Mouse (Mus musculus) midbrain, embryonic 10.5 days (tissue): ENCODE data around the gene Neurl4. TPM values are rescaled to one million over a fixed set of nuclear protein-coding genes. Genes with fewer than 3 reads are reported as not detected.

Experiments
- DNase-seq: peaks from one replicate; pipeline ENCODE4 v3.0.0-alpha.2; 2017; ENCODE audit warnings: low spot score
- H3K27ac ChIP-seq: fragments of 300-500 bp; sonication (generic); replicated peaks from 2 replicates; pipeline ENCODE4 v1.5.1; 2016; ENCODE audit warnings: mild to moderate bottlenecking
- H3K27me3 ChIP-seq: fragments of 300-500 bp; sonication (generic); 2 replicates; pipeline ENCODE4 v1.6.1; 2016; ENCODE audit warnings: low read depth, mild to moderate bottlenecking; ENCODE audit not compliant: poor library complexity, severe bottlenecking
- H3K36me3 ChIP-seq: fragments of 300-500 bp; sonication (generic); 2 replicates; pipeline ENCODE4 v1.6.1; 2016; ENCODE audit warnings: mild to moderate bottlenecking, moderate library complexity
- H3K4me1 ChIP-seq: fragments of 300-500 bp; sonication (generic); 2 replicates; pipeline ENCODE4 v1.6.1; 2016
- H3K4me3 ChIP-seq: fragments of 300-500 bp; sonication (generic); 2 replicates; pipeline ENCODE4 v1.5.1; 2016; ENCODE audit warnings: mild to moderate bottlenecking, moderate library complexity
- H3K9me3 ChIP-seq: fragments of 300-500 bp; sonication (generic); replicated peaks from 2 replicates; pipeline ENCODE4 v1.6.1; 2016; ENCODE audit warnings: mild to moderate bottlenecking
- WGBS: fragments of 180-500 bp; shearing (Covaris S2); methylation state at CpG from one replicate; pipeline ENCODE4 v1.1.7; 2016; 5-methylcytosine and 5-hydroxymethylcytosine counted together
- microRNA-seq: library from miRNA; unstranded; fragments of <30 nt; microRNA quantifications from one replicate; pipeline ENCODE4, GENCODE M21; 2017
- polyA plus RNA-seq: library from polyadenylated mRNA; unstranded; fragments of >200 nt; fragmentation: Nextera tagmentation; extraction: Ambion mirVana; gene quantifications from 2 replicates; pipeline ENCODE4 v1.2.1, GENCODE M21; 2016

Neurl4 gene
- polyA plus RNA-seq, 1 experiment from 2014 or later: 14.3 TPM

GRCm38 (mm10) chr11:69956218-69956617 lies 55.3 kb downstream of the Neurl4 start:
- WGBS: 73% methylated on average over 1 of the region's 1 CpGs
- Histone ChIP-seq H3K27ac (no peak overlapping the region), H3K4me3 (no peak overlapping the region), H3K4me1 (no peaks in the 10 kb centered on the region), H3K9me3 (no peaks in the 10 kb centered on the region), H3K36me3 (no peaks in the 10 kb centered on the region), H3K27me3 (no peaks in the 10 kb centered on the region; the same call in none of the 2 replicates)
- no peak for DNase-seq

GRCm38 (mm10) chr11:69960616-69961015 lies 59.7 kb downstream of the Neurl4 start:
- Histone ChIP-seq H3K4me1 (peaks cover 7% of the 10 kb centered on the region), H3K27me3 (peaks cover 43% of the 10 kb centered on the region), H3K9me3 (no peaks in the 10 kb centered on the region), H3K36me3 (no peaks in the 10 kb centered on the region), H3K27ac (no peak overlapping the region), H3K4me3 (no peak overlapping the region)
- no peak for DNase-seq
- 23% methylated on average over 5 of the region's 5 CpGs for WGBS

GRCm38 (mm10) chr11:69961841-69962240 lies 61.0 kb downstream of the Neurl4 start:
- no peak for DNase-seq

More at GRCm38 (mm10) chr11:69961841-69962240, 61.0 kb downstream of the Neurl4 start:
- Histone ChIP-seq H3K36me3 (no peaks in the 10 kb centered on the region), H3K27me3 (peaks cover 55% of the 10 kb centered on the region), H3K27ac (no peak overlapping the region), H3K4me3 (no peak overlapping the region), H3K4me1 (peaks cover 18% of the 10 kb centered on the region), H3K9me3 (no peaks in the 10 kb centered on the region)
- 54% methylated on average over 5 of the region's 5 CpGs for WGBS

Small RNA genes within 50 kb of the gene (microRNA-seq; reads per million reads assigned to microRNA genes)
- not detected for gene Mir6924

Other genes with a start within 250 kb of the Neurl4 start
- 0.16 TPM in 1 of 2 replicates, not detected in the other for gene Sox15, start 245.8 kb upstream of the Neurl4 start, polyA plus RNA-seq
- gene Mpdu1, start 238.4 kb upstream of the Neurl4 start, polyA plus RNA-seq: 85.1 and 86.2 TPM in 2 replicates
- 7.0 and 7.4 TPM in 2 replicates for gene Cd68, start 234.9 kb upstream of the Neurl4 start, polyA plus RNA-seq
- gene Eif4a1, start 228.6 kb upstream of the Neurl4 start, polyA plus RNA-seq: 710 and 716 TPM in 2 replicates
- 112 and 114 TPM in 2 replicates for gene Senp3, start 219.0 kb upstream of the Neurl4 start, polyA plus RNA-seq
- 0.11 and 0.30 TPM in 2 replicates for gene Tnfsf13, start 215.3 kb upstream of the Neurl4 start, polyA plus RNA-seq
- 1.2 and 1.4 TPM in 2 replicates for gene Tnfsf12, start 205.2 kb upstream of the Neurl4 start, polyA plus RNA-seq
- gene Tnfsfm13, start 205.0 kb upstream of the Neurl4 start, polyA plus RNA-seq: 1.0 and 1.3 TPM in 2 replicates
- 25.6 and 32.2 TPM in 2 replicates for gene Polr2a, start 142.4 kb upstream of the Neurl4 start, polyA plus RNA-seq
- gene Slc35g3, start 139.1 kb upstream of the Neurl4 start, polyA plus RNA-seq: 0.09 TPM in 1 of 2 replicates, not detected in the other
- 0.64 and 0.91 TPM in 2 replicates for gene Zbtb4, start 135.2 kb upstream of the Neurl4 start, polyA plus RNA-seq
- gene Chrnb1, start 105.1 kb upstream of the Neurl4 start, polyA plus RNA-seq: 1.1 TPM in 2 replicates
- gene Fgf11, start 99.2 kb upstream of the Neurl4 start, polyA plus RNA-seq: 1.0 and 1.4 TPM in 2 replicates
- 0.90 and 0.99 TPM in 2 replicates for gene Tmem102, start 95.4 kb upstream of the Neurl4 start, polyA plus RNA-seq
- not detected in 2 replicates for gene Gm39566, start 85.8 kb upstream of the Neurl4 start, polyA plus RNA-seq
- gene Spem2, start 82.6 kb upstream of the Neurl4 start, polyA plus RNA-seq: not detected in 2 replicates
- gene Spem1, start 78.9 kb upstream of the Neurl4 start, polyA plus RNA-seq: 0.12 and 0.19 TPM in 2 replicates
- 6.1 and 8.6 TPM in 2 replicates for gene Nlgn2, start 63.3 kb upstream of the Neurl4 start, polyA plus RNA-seq
- gene Tmem256, start 62.6 kb upstream of the Neurl4 start, polyA plus RNA-seq: 345 and 346 TPM in 2 replicates
- gene Plscr3, start 54.7 kb upstream of the Neurl4 start, polyA plus RNA-seq: 70.4 and 81.8 TPM in 2 replicates
- gene Tnk1, start 42.3 kb upstream of the Neurl4 start, polyA plus RNA-seq: 0.41 and 0.44 TPM in 2 replicates
- gene Tmem95, start 23.1 kb upstream of the Neurl4 start, polyA plus RNA-seq: not detected in 2 replicates
- 6.4 and 7.0 TPM in 2 replicates for gene Kctd11, start 19.7 kb upstream of the Neurl4 start, polyA plus RNA-seq
- 1.0 and 1.2 TPM in 2 replicates for gene Acap1, start 5.5 kb upstream of the Neurl4 start, polyA plus RNA-seq
- 14.8 and 20.5 TPM in 2 replicates for gene 2810408A11Rik, start 85 bp upstream of the Neurl4 start, polyA plus RNA-seq
- 98.4 and 111 TPM in 2 replicates for gene Gps2, start 12.8 kb downstream of the Neurl4 start, polyA plus RNA-seq
- 2,258 and 2,701 TPM in 2 replicates for gene Eif5a, start 20.9 kb downstream of the Neurl4 start, polyA plus RNA-seq
- gene Ybx2, start 34.7 kb downstream of the Neurl4 start, polyA plus RNA-seq: 2.4 and 2.8 TPM in 2 replicates
- gene Slc2a4, start 47.1 kb downstream of the Neurl4 start, polyA plus RNA-seq: 12.6 and 12.8 TPM in 2 replicates
- gene Cldn7, start 63.7 kb downstream of the Neurl4 start, polyA plus RNA-seq: 7.1 and 7.6 TPM in 2 replicates
- gene Ctdnep1, start 80.1 kb downstream of the Neurl4 start, polyA plus RNA-seq: 20.5 and 26.3 TPM in 2 replicates
- gene Elp5, start 81.4 kb downstream of the Neurl4 start, polyA plus RNA-seq: 151 and 155 TPM in 2 replicates
- 409 and 454 TPM in 2 replicates for gene Gabarap, start 90.1 kb downstream of the Neurl4 start, polyA plus RNA-seq
- 95.1 and 96.3 TPM in 2 replicates for gene Phf23, start 94.7 kb downstream of the Neurl4 start, polyA plus RNA-seq
- gene Dvl2, start 99.5 kb downstream of the Neurl4 start, polyA plus RNA-seq: 52.1 and 54.1 TPM in 2 replicates
- gene Acadvl, start 114.3 kb downstream of the Neurl4 start, polyA plus RNA-seq: 42.2 and 48.6 TPM in 2 replicates
- 16.6 and 23.8 TPM in 2 replicates for gene Dlg4, start 115.9 kb downstream of the Neurl4 start, polyA plus RNA-seq
- 0.58 and 0.73 TPM in 2 replicates for gene Asgr1, start 153.0 kb downstream of the Neurl4 start, polyA plus RNA-seq
- gene Asgr2, start 191.6 kb downstream of the Neurl4 start, polyA plus RNA-seq: not detected in 2 replicates
- gene Mgl2, start 229.3 kb downstream of the Neurl4 start, polyA plus RNA-seq: 0.12 TPM in 1 of 2 replicates, not detected in the other